Mouse (Mus musculus): Measurements from ENCODE around the gene Anp32a. TPM values are rescaled to one million over a fixed set of nuclear protein-coding genes. Genes with fewer than 3 reads are reported as not detected.

The Anp32a gene
- total RNA-seq, 1 experiment = 96.0 TPM

DNA sequence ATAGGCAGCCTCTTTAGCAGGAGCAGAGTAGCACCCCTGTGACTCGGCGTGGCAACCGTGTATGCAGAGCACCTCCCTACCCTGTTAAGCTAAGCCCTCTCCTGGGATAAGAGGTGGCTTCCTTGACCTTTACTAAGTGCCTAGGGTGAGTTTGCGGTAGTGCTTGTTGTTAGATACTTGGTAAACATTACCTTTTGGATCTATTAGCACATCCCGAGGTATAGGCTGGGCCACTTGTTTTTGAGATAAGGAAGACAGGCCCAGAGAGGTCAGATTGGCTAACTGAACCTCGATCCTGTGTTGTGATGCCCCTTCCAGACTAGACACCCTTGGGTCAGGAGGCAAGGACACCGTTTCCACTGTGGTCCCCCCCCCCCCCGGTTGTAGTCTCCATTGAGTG is 16.5 kb downstream of the Anp32a start:
- in situ Hi-C loops (cut with MboI; ENCODE audit: low sequenced_read_pairs in 2 of 2, unreplicated experiment in 2 of 2) = no loop called here
- Histone ChIP-seq H3K27ac (ENCODE audit: insufficient read depth, low read depth, low read length, poor library complexity, severe bottlenecking) (no peak overlapping the region), H3K4me3 (ENCODE audit: insufficient read depth in 1 of 2, low read depth in 1 of 2, low read length in 2 of 2, poor library complexity in 1 of 2, severe bottlenecking in 1 of 2) (no peak overlapping the region), H3K4me1 (ENCODE audit: control insufficient read depth in 2 of 2, insufficient read depth in 2 of 2, low read length in 2 of 2, poor library complexity in 1 of 2) (peaks cover 9 to 34% of the 10 kb centered on the region in 2 experiments; a peak in 3 of 4 replicates), H3K36me3 (ENCODE audit: control insufficient read depth, insufficient read depth, low read length, poor library complexity, severe bottlenecking) (peaks cover 35% of the 10 kb centered on the region; the same call in 1 of the 2 replicates), H3K9me3 (ENCODE audit: control insufficient read depth, insufficient read depth, low read depth, low read length) (no peaks in the 10 kb centered on the region), H3K9ac (ENCODE audit: insufficient read depth, low read depth, low read length, poor library complexity, severe bottlenecking) (no peak overlapping the region)
- TF ChIP-seq ZNF384 (IDR thresholded peaks at IDR 0.05; ENCODE audit: low read depth, low read length) (no peak), ZC3H11A (IDR thresholded peaks at IDR 0.05; ENCODE audit: borderline replicate concordance, low read depth, low read length) (no peak), CHD2 (IDR thresholded peaks at IDR 0.05; ENCODE audit: low read depth, low read length) (no peak), HCFC1 (IDR thresholded peaks at IDR 0.05; ENCODE audit: borderline replicate concordance, insufficient read depth, low read length) (no peak), MAFK (IDR thresholded peaks at IDR 0.05; ENCODE audit: insufficient read depth, low read depth, low read length) (no peak)
- DNase-seq (ENCODE audit: low read depth, low spot score) = no peak

DNA sequence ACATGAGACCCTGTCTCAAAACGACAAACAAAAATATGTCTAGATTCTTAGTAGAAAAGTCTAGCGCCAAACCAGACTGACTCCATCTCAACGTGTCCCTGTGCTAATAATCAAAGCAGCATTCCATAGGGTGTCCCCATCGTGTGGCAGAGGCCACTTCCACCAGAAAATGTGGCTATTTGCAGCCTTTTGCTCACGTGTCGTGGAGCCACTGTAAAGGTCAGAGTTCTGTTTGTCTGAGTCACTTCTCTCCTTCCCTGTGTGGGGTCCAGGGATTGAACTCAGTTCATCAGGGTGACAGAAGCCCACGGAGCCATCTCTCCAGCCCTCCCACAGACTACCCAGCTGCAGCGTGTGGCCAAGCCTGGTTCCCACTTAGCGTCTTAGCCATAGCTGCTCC is 17.8 kb downstream of the Anp32a start:
- Histone ChIP-seq H3K4me3 (ENCODE audit: insufficient read depth in 1 of 2, low read depth in 1 of 2, low read length in 2 of 2, poor library complexity in 1 of 2, severe bottlenecking in 1 of 2) (no peak overlapping the region), H3K9ac (ENCODE audit: insufficient read depth, low read depth, low read length, poor library complexity, severe bottlenecking) (no peak overlapping the region), H3K4me1 (ENCODE audit: control insufficient read depth in 2 of 2, insufficient read depth in 2 of 2, low read length in 2 of 2, poor library complexity in 1 of 2) (peaks cover 10 to 35% of the 10 kb centered on the region in 2 experiments), H3K27ac (ENCODE audit: insufficient read depth, low read depth, low read length, poor library complexity, severe bottlenecking) (no peak overlapping the region; the same call in 1 of the 2 replicates), H3K36me3 (ENCODE audit: control insufficient read depth, insufficient read depth, low read length, poor library complexity, severe bottlenecking) (peaks cover 32% of the 10 kb centered on the region; the same call in 1 of the 2 replicates), H3K9me3 (ENCODE audit: control insufficient read depth, insufficient read depth, low read depth, low read length) (no peaks in the 10 kb centered on the region)
- no peak for DNase-seq (ENCODE audit: low read depth, low spot score)
- TF ChIP-seq HCFC1 (IDR thresholded peaks at IDR 0.05; ENCODE audit: borderline replicate concordance, insufficient read depth, low read length) (no peak), CHD2 (IDR thresholded peaks at IDR 0.05; ENCODE audit: low read depth, low read length) (no peak)
- in situ Hi-C loops (cut with MboI; ENCODE audit: low sequenced_read_pairs in 2 of 2, unreplicated experiment in 2 of 2) = no loop called here

DNA sequence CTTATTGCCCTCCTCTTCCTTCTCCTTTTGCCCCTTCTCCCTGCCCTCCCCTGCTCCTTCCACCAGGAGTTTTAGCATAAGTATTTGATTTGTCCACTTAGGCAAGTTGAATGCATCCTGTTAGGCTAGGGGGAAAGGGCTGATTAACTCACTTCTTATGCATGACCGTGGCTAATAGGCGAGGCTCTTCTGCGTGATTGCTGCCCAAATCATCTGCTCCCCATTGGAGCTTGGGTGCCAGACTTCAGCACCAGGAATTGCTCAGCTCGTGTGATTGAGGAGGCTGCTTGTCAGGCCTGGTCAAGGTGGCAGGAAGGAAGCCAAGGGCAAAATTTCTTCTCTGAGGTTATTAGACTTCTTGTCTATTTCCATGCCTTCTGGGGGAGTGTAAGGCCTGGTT is 19.8 kb downstream of the Anp32a start:
- no peak for DNase-seq (ENCODE audit: low read depth, low spot score)
- Histone ChIP-seq H3K36me3 (ENCODE audit: control insufficient read depth, insufficient read depth, low read length, poor library complexity, severe bottlenecking) (peaks cover 20% of the 10 kb centered on the region; the same call in 1 of the 2 replicates), H3K4me3 (ENCODE audit: insufficient read depth in 1 of 2, low read depth in 1 of 2, low read length in 2 of 2, poor library complexity in 1 of 2, severe bottlenecking in 1 of 2) (no peak overlapping the region), H3K9ac (ENCODE audit: insufficient read depth, low read depth, low read length, poor library complexity, severe bottlenecking) (no peak overlapping the region), H3K27ac (ENCODE audit: insufficient read depth, low read depth, low read length, poor library complexity, severe bottlenecking) (no peak overlapping the region), H3K9me3 (ENCODE audit: control insufficient read depth, insufficient read depth, low read depth, low read length) (no peaks in the 10 kb centered on the region), H3K4me1 (ENCODE audit: control insufficient read depth in 2 of 2, insufficient read depth in 2 of 2, low read length in 2 of 2, poor library complexity in 1 of 2) (peaks cover 10 to 37% of the 10 kb centered on the region in 2 experiments)
- no peak for TF ChIP-seq ZNF384 (IDR thresholded peaks at IDR 0.05; ENCODE audit: low read depth, low read length)
- no peak for TF ChIP-seq ZC3H11A (IDR thresholded peaks at IDR 0.05; ENCODE audit: borderline replicate concordance, low read depth, low read length)
- TF ChIP-seq HCFC1 (IDR thresholded peaks at IDR 0.05; ENCODE audit: borderline replicate concordance, insufficient read depth, low read length) = no peak
- TF ChIP-seq MAFK (IDR thresholded peaks at IDR 0.05; ENCODE audit: insufficient read depth, low read depth, low read length) = no peak
- TF ChIP-seq CHD2 (IDR thresholded peaks at IDR 0.05; ENCODE audit: low read depth, low read length) = no peak
- in situ Hi-C loops (cut with MboI; ENCODE audit: low sequenced_read_pairs in 2 of 2, unreplicated experiment in 2 of 2) = no loop called here

DNA sequence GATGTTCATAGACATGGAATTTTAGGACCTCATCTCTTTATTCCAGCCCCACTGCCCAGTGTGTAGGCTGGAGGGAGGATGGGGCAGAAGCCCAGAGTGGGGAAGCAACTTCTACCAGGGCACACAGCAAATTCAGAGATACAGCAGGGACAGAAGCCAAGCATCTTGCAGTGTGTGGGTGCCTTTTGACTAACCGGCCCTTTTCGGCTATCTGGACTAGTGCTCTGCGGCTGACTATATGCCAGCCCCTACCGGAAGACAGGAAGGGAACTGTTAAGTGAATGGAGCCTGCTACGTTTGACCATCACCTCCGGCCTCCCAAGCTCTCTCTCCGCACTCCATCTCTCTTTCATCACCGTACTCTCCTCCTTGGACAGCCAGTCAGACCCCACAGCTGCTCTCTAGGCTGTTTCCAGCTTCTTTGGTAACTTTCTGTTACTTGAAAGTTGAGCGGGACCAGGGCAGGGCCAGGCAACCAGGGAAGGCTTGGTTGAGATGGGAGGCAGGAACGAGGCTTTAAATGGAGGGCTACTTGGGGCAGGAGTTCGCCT is 21.8 kb downstream of the Anp32a start:
- Histone ChIP-seq H3K4me1 (ENCODE audit: control insufficient read depth in 2 of 2, insufficient read depth in 2 of 2, low read length in 2 of 2, poor library complexity in 1 of 2) (peaks cover 13 to 51% of the 10 kb centered on the region in 2 experiments), H3K4me3 (ENCODE audit: insufficient read depth in 1 of 2, low read depth in 1 of 2, low read length in 2 of 2, poor library complexity in 1 of 2, severe bottlenecking in 1 of 2) (peak overlapping the region; percentile 32 to 39; a peak in 3 of 4 replicates)
- TF ChIP-seq MAFK (IDR thresholded peaks at IDR 0.05; ENCODE audit: insufficient read depth, low read depth, low read length) (no peak), HCFC1 (IDR thresholded peaks at IDR 0.05; ENCODE audit: borderline replicate concordance, insufficient read depth, low read length) (no peak), ZC3H11A (IDR thresholded peaks at IDR 0.05; ENCODE audit: borderline replicate concordance, low read depth, low read length) (no peak), CHD2 (IDR thresholded peaks at IDR 0.05; ENCODE audit: low read depth, low read length) (no peak), ZNF384 (IDR thresholded peaks at IDR 0.05; ENCODE audit: low read depth, low read length) (no peak)

More for the DNA sequence above, 21.8 kb downstream of the Anp32a start:
- in situ Hi-C loops (cut with MboI; ENCODE audit: low sequenced_read_pairs in 2 of 2, unreplicated experiment in 2 of 2) = no loop called here
- DNase-seq (ENCODE audit: low read depth, low spot score) = no peak
- H3K36me3 ChIP-seq (ENCODE audit: control insufficient read depth, insufficient read depth, low read length, poor library complexity, severe bottlenecking) = peaks cover 9% of the 10 kb centered on the region; the same call in 1 of the 2 replicates
- H3K9ac ChIP-seq (ENCODE audit: insufficient read depth, low read depth, low read length, poor library complexity, severe bottlenecking) = peak overlapping the region; percentile 34; the same call in 1 of the 2 replicates
- H3K27ac ChIP-seq (ENCODE audit: insufficient read depth, low read depth, low read length, poor library complexity, severe bottlenecking) = no peak overlapping the region
- H3K9me3 ChIP-seq (ENCODE audit: control insufficient read depth, insufficient read depth, low read depth, low read length) = no peaks in the 10 kb centered on the region

Data from ES-E14 (cell line).